Mouse (Mus musculus) heart, embryonic 13.5 days (tissue): ENCODE results near the gene Adal. TPM values are rescaled to one million over a fixed set of nuclear protein-coding genes. Genes with fewer than 3 reads are reported as not detected.

Experiments used
- ATAC-seq: fragments of 200-750 bp; cut with Nextera tagmentation; 2 replicates; pipeline ENCODE4 v1.8.0; 2017; ENCODE audit warnings: moderate TSS enrichment; ENCODE audit not compliant: insufficient number of reproducible peaks, low FRiP score, low TSS enrichment; ENCODE audit errors: extremely low read depth
- H3K27ac ChIP-seq: fragments of 300-500 bp; sonication (generic); replicated peaks from 2 replicates; pipeline ENCODE4 v1.5.1; 2015; ENCODE audit warnings: moderate library complexity, mild to moderate bottlenecking, inconsistent platforms
- H3K27me3 ChIP-seq: fragments of 300-500 bp; sonication (generic); replicated peaks from 2 replicates; pipeline ENCODE4 v1.6.1; 2015; ENCODE audit warnings: mild to moderate bottlenecking, inconsistent platforms
- H3K36me3 ChIP-seq: fragments of 300-500 bp; sonication (generic); 2 replicates; pipeline ENCODE4 v1.6.1; 2015; ENCODE audit warnings: mild to moderate bottlenecking, inconsistent platforms
- H3K4me1 ChIP-seq: fragments of 300-500 bp; sonication (generic); 2 replicates; pipeline ENCODE4 v1.6.1; 2015; ENCODE audit warnings: inconsistent platforms
- H3K4me2 ChIP-seq: fragments of 300-500 bp; sonication (generic); 2 replicates; pipeline ENCODE4 v1.6.1; 2015; ENCODE audit warnings: inconsistent platforms, mild to moderate bottlenecking, moderate library complexity
- H3K4me3 ChIP-seq: fragments of 300-500 bp; sonication (generic); 2 replicates; pipeline ENCODE4 v1.5.1; 2015; ENCODE audit warnings: moderate library complexity, mild to moderate bottlenecking, inconsistent platforms
- H3K9ac ChIP-seq: fragments of 300-500 bp; sonication (generic); 2 replicates; pipeline ENCODE4 v1.6.1; 2015; ENCODE audit warnings: inconsistent platforms, mild to moderate bottlenecking, moderate library complexity
- H3K9me3 ChIP-seq: fragments of 300-500 bp; sonication (generic); 2 replicates; pipeline ENCODE4 v1.6.1; 2016; ENCODE audit warnings: inconsistent platforms
- WGBS: fragments of 180-500 bp; shearing (Covaris S2); methylation state at CpG from one replicate; pipeline ENCODE4 v1.1.7; 2015; ENCODE audit warnings: mixed read lengths; 5-methylcytosine and 5-hydroxymethylcytosine counted together
- polyA plus RNA-seq: library from polyadenylated mRNA; unstranded; fragments of >200 nt; fragmentation: Nextera tagmentation; extraction: Ambion mirVana; gene quantifications from 2 replicates; pipeline ENCODE4 v1.2.1, GENCODE M21; 2015

The Adal gene
- polyA plus RNA-seq, 1 experiment from 2014 or later: 11.1 TPM

GRCm38 (mm10) chr2:121183431-121183830 lies 43.2 kb downstream of the Adal start:
- no peak for ATAC-seq
- no peaks in the 10 kb centered on the region for H3K9me3 ChIP-seq
- WGBS: 85% methylated on average over 5 of the region's 5 CpGs
- no peaks in the 10 kb centered on the region for H3K27me3 ChIP-seq
- H3K27ac ChIP-seq: no peak overlapping the region
- peaks cover 87% of the 10 kb centered on the region for H3K36me3 ChIP-seq
- H3K4me1 ChIP-seq: no peaks in the 10 kb centered on the region
- H3K4me3 ChIP-seq: no peak overlapping the region
- no peak overlapping the region for H3K9ac ChIP-seq
- H3K4me2 ChIP-seq: no peak overlapping the region

GRCm38 (mm10) chr2:121184142-121184541 lies 43.9 kb downstream of the Adal start:
- H3K27me3 ChIP-seq: no peaks in the 10 kb centered on the region
- no peak overlapping the region for H3K27ac ChIP-seq
- no peaks in the 10 kb centered on the region for H3K4me1 ChIP-seq
- no peak overlapping the region for H3K4me2 ChIP-seq
- 91% methylated on average over 7 of the region's 7 CpGs for WGBS
- H3K9me3 ChIP-seq: no peaks in the 10 kb centered on the region
- no peak overlapping the region for H3K9ac ChIP-seq
- H3K4me3 ChIP-seq: no peak overlapping the region
- peaks cover 87% of the 10 kb centered on the region for H3K36me3 ChIP-seq
- no peak for ATAC-seq

GRCm38 (mm10) chr2:121188530-121188929 lies 48.3 kb downstream of the Adal start:
- ATAC-seq: no peak
- Histone ChIP-seq H3K27me3 (no peaks in the 10 kb centered on the region), H3K4me1 (0 out of 2 replicates have a peak, but pooled peaks cover 2% of the 10 kb centered on the region), H3K9ac (no peak overlapping the region), H3K4me2 (no peak overlapping the region), H3K27ac (no peak overlapping the region), H3K4me3 (no peak overlapping the region), H3K36me3 (peaks cover 96% of the 10 kb centered on the region), H3K9me3 (no peaks in the 10 kb centered on the region)
- WGBS: 65% methylated on average over 1 of the region's 1 CpGs

- ATAC-seq: no peak
- no peak overlapping the region for H3K27ac ChIP-seq
Observed at GRCm38 (mm10) chr2:121195466-121195865, 55.2 kb downstream of the Adal start.

GRCm38 (mm10) chr2:121204276-121204675 lies 64.0 kb downstream of the Adal start:
- 93% methylated on average over 17 of the region's 17 CpGs for WGBS
- no peak for ATAC-seq
- no peak overlapping the region for H3K4me3 ChIP-seq
- no peaks in the 10 kb centered on the region for H3K4me1 ChIP-seq
- H3K27ac ChIP-seq: no peak overlapping the region
- no peak overlapping the region for H3K4me2 ChIP-seq
- H3K9ac ChIP-seq: no peak overlapping the region
- peaks cover 99% of the 10 kb centered on the region for H3K36me3 ChIP-seq
- no peaks in the 10 kb centered on the region for H3K27me3 ChIP-seq
- no peaks in the 10 kb centered on the region for H3K9me3 ChIP-seq

More at GRCm38 (mm10) chr2:121195466-121195865, 55.2 kb downstream of the Adal start:
- H3K4me3 ChIP-seq: no peak overlapping the region
- 0 out of 2 replicates have a peak, but pooled peaks cover 4% of the 10 kb centered on the region for H3K4me1 ChIP-seq
- no peak overlapping the region for H3K4me2 ChIP-seq
- H3K36me3 ChIP-seq: peaks cover 98% of the 10 kb centered on the region
- 85% methylated on average over 9 of the region's 9 CpGs for WGBS
- no peak overlapping the region for H3K9ac ChIP-seq
- no peaks in the 10 kb centered on the region for H3K27me3 ChIP-seq
- no peaks in the 10 kb centered on the region for H3K9me3 ChIP-seq

Other genes starting within 250 kb of the Adal start
- gene Ubr1, start 169.7 kb upstream of the Adal start, polyA plus RNA-seq: 18.3 and 21.6 TPM in 2 replicates
- 1.9 and 2.3 TPM in 2 replicates for gene Tmem62, start 163.4 kb upstream of the Adal start, polyA plus RNA-seq
- gene Ccndbp1, start 132.0 kb upstream of the Adal start, polyA plus RNA-seq: 37.3 and 38.3 TPM in 2 replicates
- 7.2 and 8.5 TPM in 2 replicates for gene Epb42, start 103.4 kb upstream of the Adal start, polyA plus RNA-seq
- 0.16 TPM in 1 of 2 replicates, not detected in the other for gene Tgm5, start 54.6 kb upstream of the Adal start, polyA plus RNA-seq
- not detected in 2 replicates for gene Tgm7, start 30.6 kb upstream of the Adal start, polyA plus RNA-seq
- 14.3 and 16.3 TPM in 2 replicates for gene Lcmt2, start 225 bp downstream of the Adal start, polyA plus RNA-seq
- 32.4 and 32.5 TPM in 2 replicates for gene Tubgcp4, start 30.2 kb downstream of the Adal start, polyA plus RNA-seq
- gene Zscan29, start 30.7 kb downstream of the Adal start, polyA plus RNA-seq: 5.3 and 5.8 TPM in 2 replicates
- gene Trp53bp1, start 131.0 kb downstream of the Adal start, polyA plus RNA-seq: 44.5 and 44.6 TPM in 2 replicates
- gene Map1a, start 149.2 kb downstream of the Adal start, polyA plus RNA-seq: 3.8 and 4.7 TPM in 2 replicates
- gene Ppip5k1, start 215.0 kb downstream of the Adal start, polyA plus RNA-seq: 9.9 TPM in 2 replicates
- gene Ckmt1, start 217.3 kb downstream of the Adal start, polyA plus RNA-seq: 0.37 and 0.47 TPM in 2 replicates
- gene Strc, start 246.7 kb downstream of the Adal start, polyA plus RNA-seq: not detected in 2 replicates